Mouse (Mus musculus): Measurements from ENCODE around the gene Triap1. TPM values are rescaled to one million over a fixed set of nuclear protein-coding genes. Genes with fewer than 3 reads are reported as not detected.

Gene Triap1
- polyA plus RNA-seq, 1 experiment from 2014 or later: 36.6 TPM

Other genes starting within 250 kb of the Triap1 start
- 1.4 TPM in 1 of 3 replicates, not detected in the others for gene Gm10401, start 242.9 kb upstream of the Triap1 start, polyA plus RNA-seq (2018)
- 18.4 to 32.1 TPM (median 30.6 TPM) in 3 replicates for gene Acads, start 221.9 kb upstream of the Triap1 start, polyA plus RNA-seq (2018)
- gene Unc119b, start 206.2 kb upstream of the Triap1 start, polyA plus RNA-seq (2018): 4.7 to 6.5 TPM (median 5.0 TPM) in 3 replicates
- 48.9 to 54.7 TPM (median 49.7 TPM) in 3 replicates for gene Mlec, start 183.0 kb upstream of the Triap1 start, polyA plus RNA-seq (2018)
- gene Cabp1, start 146.8 kb upstream of the Triap1 start, polyA plus RNA-seq (2018): not detected in 3 replicates
- 18.6 to 30.7 TPM (median 22.3 TPM) in 3 replicates for gene Pop5, start 105.4 kb upstream of the Triap1 start, polyA plus RNA-seq (2018)
- gene Rnf10, start 68.3 kb upstream of the Triap1 start, polyA plus RNA-seq (2018): 89.0 to 101 TPM (median 92.8 TPM) in 3 replicates
- gene Coq5, start 61.6 kb upstream of the Triap1 start, polyA plus RNA-seq (2018): 22.6 to 29.0 TPM (median 22.8 TPM) in 3 replicates
- gene Dynll1, start 40.2 kb upstream of the Triap1 start, polyA plus RNA-seq (2018): 156 to 244 TPM (median 202 TPM) in 3 replicates
- gene Srsf9, start 14.0 kb upstream of the Triap1 start, polyA plus RNA-seq (2018): 61.4 to 98.7 TPM (median 76.4 TPM) in 3 replicates
- 23.7 to 43.8 TPM (median 24.3 TPM) in 3 replicates for gene Gatc, start within 50 bp of the Triap1 start, polyA plus RNA-seq (2018)
- 268 to 413 TPM (median 344 TPM) in 3 replicates for gene Cox6a1, start 7.8 kb downstream of the Triap1 start, polyA plus RNA-seq (2018)
- not detected in 3 replicates for gene Msi1, start 88.4 kb downstream of the Triap1 start, polyA plus RNA-seq (2018)
- gene Pla2g1b, start 125.0 kb downstream of the Triap1 start, polyA plus RNA-seq (2018): not detected in 3 replicates
- 6.7 to 11.2 TPM (median 7.2 TPM) in 3 replicates for gene Sirt4, start 143.5 kb downstream of the Triap1 start, polyA plus RNA-seq (2018)
- 48.5 to 74.5 TPM (median 67.7 TPM) in 3 replicates for gene Pxn, start 165.5 kb downstream of the Triap1 start, polyA plus RNA-seq (2018)
- 520 to 1,272 TPM (median 1,219 TPM) in 3 replicates for gene Rplp0, start 218.2 kb downstream of the Triap1 start, polyA plus RNA-seq (2018)
- 12.9 to 25.7 TPM (median 22.1 TPM) in 3 replicates for gene Gcn1l1, start 224.0 kb downstream of the Triap1 start, polyA plus RNA-seq (2018)